Mouse (Mus musculus) limb, embryonic 14.5 days (tissue): ENCODE measurements at regions not wholly inside any gene's neighbourhood (a gene's known extent, or its start where the extent isn't known, plus 50 kb on each side); places are given as distances from the start of the nearest gene placed in this dataset.
"Not testable (repeated sequence)": the region's sequence is repeated elsewhere in the genome, so short reads cannot be mapped to it uniquely, and the experiment has no call there.

Experiments used
- ATAC-seq: fragments of 200-750 bp; cut with Nextera tagmentation; 2 replicates; pipeline ENCODE4 v1.8.0; 2017; ENCODE audit warnings: low read depth, moderate number of reproducible peaks, moderate TSS enrichment; ENCODE audit not compliant: low FRiP score
- DNase-seq: peaks from one replicate; pipeline ENCODE4 v3.0.0-alpha.2; 2015; ENCODE audit warnings: low spot score
- H3K27ac ChIP-seq: fragments of 300-500 bp; sonication (generic); replicated peaks from 2 replicates; pipeline ENCODE4 v1.5.1; 2014; ENCODE audit warnings: low read depth, mild to moderate bottlenecking, low read length, moderate library complexity, mixed read lengths
- H3K27me3 ChIP-seq: fragments of 300-500 bp; sonication (generic); 2 replicates; pipeline ENCODE4 v1.6.1; 2014; ENCODE audit warnings: low read length, mixed read lengths; ENCODE audit not compliant: control insufficient read depth, insufficient read depth
- H3K36me3 ChIP-seq: fragments of 300-500 bp; sonication (generic); 2 replicates; pipeline ENCODE4 v1.6.1; 2014; ENCODE audit warnings: mild to moderate bottlenecking, low read length, moderate library complexity, mixed read lengths; ENCODE audit not compliant: control insufficient read depth, insufficient read depth
- H3K4me1 ChIP-seq: fragments of 300-500 bp; sonication (generic); 2 replicates; pipeline ENCODE4 v1.6.1; 2014; ENCODE audit warnings: antibody characterized with exemption, low read length, mixed read lengths; ENCODE audit not compliant: control insufficient read depth, insufficient read depth
- H3K4me2 ChIP-seq: fragments of 300-500 bp; sonication (generic); replicated peaks from 2 replicates; pipeline ENCODE4 v1.6.1; 2014; ENCODE audit warnings: low read depth, mild to moderate bottlenecking, low read length, moderate library complexity; ENCODE audit not compliant: severe bottlenecking
- H3K4me3 ChIP-seq: fragments of 300-500 bp; sonication (generic); replicated peaks from 2 replicates; pipeline ENCODE4 v1.5.1; 2014; ENCODE audit warnings: low read length
- H3K9ac ChIP-seq: fragments of 300-500 bp; sonication (generic); 2 replicates; pipeline ENCODE4 v1.6.1; 2014; ENCODE audit warnings: mild to moderate bottlenecking, low read depth, low read length, moderate library complexity; ENCODE audit not compliant: severe bottlenecking
- H3K9me3 ChIP-seq: fragments of 300-500 bp; sonication (generic); 2 replicates; pipeline ENCODE4 v1.6.1; 2016; ENCODE audit warnings: low read length; ENCODE audit not compliant: control insufficient read depth
- POLR2A ChIP-seq: fragments of 200-500 bp; IDR thresholded peaks from 2 replicates; pipeline ENCODE4 v1.8.0; 2012; ENCODE audit warnings: inconsistent platforms, mild to moderate bottlenecking, moderate library complexity, borderline replicate concordance; ENCODE audit not compliant: insufficient read depth, insufficient read length; ENCODE audit errors: extremely low read depth
- WGBS: fragments of 180-500 bp; shearing (Covaris S2); extraction: QIAGEN DNeasy Blood & Tissue Kit; methylation state at CpG from one replicate; pipeline ENCODE4 v1.1.7; 2014; 5-methylcytosine and 5-hydroxymethylcytosine counted together

DNA sequence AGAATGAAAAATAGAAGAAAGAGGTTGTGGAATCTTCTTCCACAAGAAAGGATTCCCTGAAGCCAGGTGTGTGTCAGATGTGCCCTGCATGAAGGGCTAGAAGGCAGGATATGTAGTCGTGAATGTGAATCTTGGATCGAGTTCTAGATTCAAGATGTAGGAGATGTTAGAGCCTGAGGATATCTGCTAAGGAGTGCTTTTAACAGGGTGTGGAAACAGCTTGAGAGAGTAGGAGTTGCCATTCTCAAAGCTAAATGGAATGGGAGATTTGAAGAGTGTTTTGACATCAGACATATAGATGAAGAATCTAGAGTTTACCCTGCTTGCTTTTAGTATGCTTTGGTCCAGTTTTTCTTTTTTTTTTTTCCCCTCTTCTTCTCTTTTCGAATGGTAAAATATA lies 590.3 kb downstream of the Sis start:
- DNase-seq = no peak
- no peaks in the 10 kb centered on the region for H3K4me1 ChIP-seq
- no peak overlapping the region for H3K4me2 ChIP-seq
- no peak for TF ChIP-seq POLR2A
- WGBS = 86% methylated on average over 3 of the region's 3 CpGs
- H3K27ac ChIP-seq = no peak overlapping the region
- H3K36me3 ChIP-seq = no peaks in the 10 kb centered on the region
- no peak for ATAC-seq
- no peak overlapping the region for H3K9ac ChIP-seq
- no peaks in the 10 kb centered on the region for H3K9me3 ChIP-seq
- no peak overlapping the region for H3K4me3 ChIP-seq
- H3K27me3 ChIP-seq = no peaks in the 10 kb centered on the region

DNA sequence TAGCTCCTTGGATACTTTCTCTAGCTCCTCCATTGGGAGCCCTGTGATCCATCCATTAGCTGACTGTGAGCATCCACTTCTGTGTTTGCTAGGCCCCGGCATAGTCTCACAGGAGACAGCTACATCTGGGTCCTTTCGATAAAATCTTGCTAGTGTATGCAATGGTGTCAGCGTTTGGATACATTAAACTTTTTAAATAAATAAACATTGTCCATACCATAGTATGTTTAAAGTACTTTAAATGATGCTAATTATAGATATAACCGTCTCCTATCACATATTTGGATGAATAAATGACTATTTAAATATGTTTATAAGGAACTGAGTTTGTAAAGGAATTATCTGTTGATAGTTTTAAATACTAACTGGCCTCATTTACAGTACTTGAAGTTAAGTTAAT lies 607.8 kb downstream of the Sis start:
- peak; percentile 20 for DNase-seq
- H3K36me3 ChIP-seq, H3K4me2 ChIP-seq, ATAC-seq, H3K27me3 ChIP-seq, H3K4me3 ChIP-seq, H3K27ac ChIP-seq, H3K9ac ChIP-seq, H3K9me3 ChIP-seq, H3K4me1 ChIP-seq: not testable (repeated sequence)
- WGBS = 89% methylated on average over 4 of the region's 4 CpGs

DNA sequence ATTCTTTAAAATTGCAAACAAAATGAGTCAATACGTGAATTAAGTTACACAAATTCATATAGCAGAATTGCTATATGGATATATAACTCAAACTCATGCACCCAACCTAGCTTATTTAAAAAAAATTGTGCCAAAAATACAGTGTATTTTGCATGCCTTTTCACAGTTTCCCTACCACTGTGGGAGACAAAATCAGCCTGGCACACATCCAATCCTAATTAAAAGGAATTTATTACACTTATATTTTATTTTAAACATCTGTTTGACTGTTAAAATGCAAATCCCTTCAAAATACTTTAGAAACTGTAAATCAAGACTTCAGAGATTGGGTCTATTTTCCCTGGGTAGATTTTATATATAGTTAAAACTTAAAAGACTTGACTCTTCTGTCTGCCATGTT lies 639.6 kb downstream of the Sis start:
- ATAC-seq (no peak), DNase-seq (peak; percentile 9)
- Histone ChIP-seq H3K9me3 (no peaks in the 10 kb centered on the region), H3K27me3 (no peaks in the 10 kb centered on the region), H3K4me3 (no peak overlapping the region), H3K27ac (no peak overlapping the region), H3K4me1 (no peaks in the 10 kb centered on the region), H3K36me3 (no peaks in the 10 kb centered on the region), H3K9ac (no peak overlapping the region), H3K4me2 (no peak overlapping the region)
- WGBS = 63% methylated on average over 1 of the region's 1 CpGs
- TF ChIP-seq POLR2A = no peak

DNA sequence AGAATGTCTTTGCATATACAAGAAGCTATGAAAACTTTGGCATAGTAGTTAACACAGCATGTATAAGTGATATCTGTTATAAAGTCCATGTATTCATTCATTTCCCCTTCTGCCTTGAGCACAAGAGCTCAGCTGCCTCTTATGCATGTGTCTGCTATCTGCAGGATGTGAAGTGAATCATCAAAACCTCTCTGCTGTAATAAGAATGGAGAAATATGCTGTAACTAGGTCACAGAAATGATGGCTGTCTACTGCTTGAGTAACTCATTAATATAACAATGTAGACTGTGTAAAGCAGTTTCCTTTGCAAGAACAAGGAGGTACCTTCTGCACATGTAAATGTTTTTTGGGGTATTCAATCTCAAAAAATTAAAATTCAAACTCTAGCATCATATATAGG lies 643.8 kb downstream of the Sis start:
- ATAC-seq = no peak
- Histone ChIP-seq H3K4me2 (no peak overlapping the region), H3K9me3 (no peaks in the 10 kb centered on the region), H3K9ac (no peak overlapping the region), H3K4me1 (no peaks in the 10 kb centered on the region), H3K4me3 (no peak overlapping the region), H3K27ac (no peak overlapping the region), H3K36me3 (no peaks in the 10 kb centered on the region), H3K27me3 (no peaks in the 10 kb centered on the region)
- no peak for DNase-seq
- no peak for TF ChIP-seq POLR2A

DNA sequence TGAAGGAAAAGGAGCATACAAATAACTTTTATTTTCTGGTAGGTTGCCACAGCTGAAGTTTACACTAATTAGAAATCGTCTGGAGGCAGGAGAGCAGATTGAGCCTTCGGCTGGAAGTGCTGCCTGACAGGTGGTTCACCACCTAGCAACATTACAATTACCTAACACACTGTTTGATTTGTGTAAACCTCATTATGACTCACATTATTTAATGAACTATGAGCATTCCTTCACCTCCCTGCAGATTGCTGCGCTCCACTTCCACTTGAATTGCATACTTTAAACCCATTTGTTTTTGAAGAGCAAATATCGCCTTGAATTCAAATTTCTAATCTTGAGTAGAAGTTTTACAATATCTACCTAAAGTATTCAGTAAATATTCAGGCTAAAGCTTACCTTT lies 663.0 kb downstream of the Sis start:
- Histone ChIP-seq H3K9me3 (no peaks in the 10 kb centered on the region), H3K4me2 (no peak overlapping the region), H3K9ac (no peak overlapping the region), H3K4me1 (no peaks in the 10 kb centered on the region), H3K4me3 (no peak overlapping the region), H3K36me3 (no peaks in the 10 kb centered on the region), H3K27me3 (no peaks in the 10 kb centered on the region), H3K27ac (no peak overlapping the region)
- ATAC-seq (no peak), DNase-seq (no peak)
- no peak for TF ChIP-seq POLR2A
- 59% methylated on average over 4 of the region's 4 CpGs for WGBS
